Mouse (Mus musculus) ES-Bruce4 (cell line): ENCODE results near the gene Shank2.

Experiments
- CTCF ChIP-seq: IDR thresholded peaks from one replicate; pipeline ENCODE4 v1.8.1; 2011; ENCODE audit warnings: low read depth, low read length
- EP300 ChIP-seq: IDR thresholded peaks from 2 replicates; pipeline ENCODE4 v1.6.1; 2011; ENCODE audit warnings: low read depth, low read length; ENCODE audit not compliant: insufficient read depth

DNA sequence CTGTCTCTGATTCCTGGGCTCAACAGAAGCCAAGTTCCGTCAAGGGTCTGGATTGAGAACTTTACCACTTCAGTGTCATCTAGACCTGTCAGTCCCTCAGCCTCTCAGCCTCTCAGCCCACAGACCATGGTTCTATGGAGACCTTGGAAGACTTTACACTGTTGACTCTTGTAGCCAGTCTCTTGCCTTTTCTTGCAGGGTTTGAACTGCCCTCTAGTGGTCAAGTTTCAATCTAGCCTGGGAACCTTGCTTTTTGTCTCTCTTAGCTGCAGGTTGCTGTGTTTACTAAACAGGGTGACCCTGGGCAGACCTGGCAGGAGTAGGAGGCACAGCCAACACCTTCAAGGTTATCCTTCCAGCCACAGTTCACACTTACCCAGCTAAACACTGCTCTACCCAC, 70.5 kb downstream of the Shank2 start:
- peak; percentile 8 for TF ChIP-seq CTCF
- TF ChIP-seq EP300: no peak
